Comparison of ENCODE assay signal across 8 mouse cellular contexts in genomic region chr13:28957765-28958164, GRCm38 (mm10). TPM values are rescaled to one million over a fixed set of nuclear protein-coding genes. Genes with fewer than 3 reads are reported as not detected.
A peak's percentile ranks its signal among the peaks of the same experiment; 100 is the strongest.
DNase-seq lines count a peak whose midpoint lies in the region; ATAC-seq lines count a peak whose summit lies in the region.

No protein-coding gene starts in this region.

- peak overlapping the region; percentile 54 for H3K4me3 ChIP-seq in forebrain, embryonic 14.5 days (ENCODE audit: low read depth, low read length)
- H3K4me3 ChIP-seq in lung, embryonic 16.5 days (ENCODE audit: low read length), result peak overlapping the region; percentile 72

- H3K9me3 ChIP-seq in forebrain, embryonic 14.5 days (replicated peaks; ENCODE audit: control insufficient read depth, low read length), result no peaks in the 10 kb centered on the region
- no peaks in the 10 kb centered on the region for H3K9me3 ChIP-seq in lung, embryonic 16.5 days (ENCODE audit: control insufficient read depth, low read length)

- DNase-seq in ES-CJ7 (ENCODE audit: low read depth, low spot score), result peak; percentile 92
- DNase-seq in forebrain, embryonic 14.5 days (ENCODE audit: low spot score), result peak; percentile 97
- peak; percentile 97 to 99 for DNase-seq in heart, postnatal 14 days
- peak; percentile 85 to 95 for DNase-seq in layer of hippocampus, adult 8-10 months (ENCODE audit: low spot score in 2 of 2)
- peak; percentile 90 for DNase-seq in ovary, adult 18-20 months (ENCODE audit: low spot score)
- peak; percentile 91 for DNase-seq in thymus, postnatal 0 days (ENCODE audit: low spot score)

- intact Hi-C loops in heart, postnatal 14 days (cut with DNase I), result loop anchor here (1.0 to 5.0 kb wide), 4 partner anchors 190 to 879 kb away; no protein-coding TSS in a partner anchor

- peak overlapping the region; percentile 70 for H3K9ac ChIP-seq in forebrain, embryonic 14.5 days (ENCODE audit: low read length)
- peak overlapping the region; percentile 86 for H3K9ac ChIP-seq in lung, embryonic 16.5 days (ENCODE audit: low read length)

- H3K36me3 ChIP-seq in forebrain, embryonic 14.5 days (ENCODE audit: control insufficient read depth, insufficient read depth, low read length), result no peaks in the 10 kb centered on the region
- no peaks in the 10 kb centered on the region for H3K36me3 ChIP-seq in lung, embryonic 16.5 days (ENCODE audit: control insufficient read depth, insufficient read depth, low read length)

- H3K27ac ChIP-seq in forebrain, embryonic 14.5 days (ENCODE audit: low read depth, low read length), result peak overlapping the region; percentile 96
- H3K27ac ChIP-seq in lung, embryonic 16.5 days (ENCODE audit: low read length), result peak overlapping the region; percentile 97

- peaks cover 19% of the 10 kb centered on the region for H3K4me1 ChIP-seq in forebrain, embryonic 14.5 days (ENCODE audit: control insufficient read depth, insufficient read depth, low read length)
- H3K4me1 ChIP-seq in lung, embryonic 16.5 days (replicated peaks; ENCODE audit: control insufficient read depth, insufficient read depth, low read length), result no peaks in the 10 kb centered on the region

- H3K4me2 ChIP-seq in forebrain, embryonic 14.5 days (ENCODE audit: low read length), result peak overlapping the region; percentile 97
- peak overlapping the region; percentile 98 for H3K4me2 ChIP-seq in lung, embryonic 16.5 days (ENCODE audit: low read depth, low read length)

- WGBS in forebrain, embryonic 14.5 days, result 3% methylated on average over 16 of the region's 16 CpGs
- 3% methylated on average over 16 of the region's 16 CpGs for WGBS in lung, embryonic 16.5 days

- H3K27me3 ChIP-seq in forebrain, embryonic 14.5 days (replicated peaks; ENCODE audit: control insufficient read depth, insufficient read depth, low read length), result no peaks in the 10 kb centered on the region
- no peaks in the 10 kb centered on the region for H3K27me3 ChIP-seq in lung, embryonic 16.5 days (ENCODE audit: control insufficient read depth, insufficient read depth, low read depth, low read length)

- peak; percentile 56 for ATAC-seq in cerebellum, adult (ENCODE audit: insufficient number of reproducible peaks, low FRiP score, low TSS enrichment)
- ATAC-seq in forebrain, embryonic 14.5 days, result peak; percentile 47
- peak; percentile 59 for ATAC-seq in lung, embryonic 16.5 days (ENCODE audit: low read depth)

RNA-seq across cellular contexts. Expression of gene Sox4, which starts 4.3 kb away (rescaled TPM):
- polyA plus RNA-seq in forebrain, embryonic 14.5 days (2014; fragmentation: Nextera tagmentation; extraction: Ambion mirVana), result 284 and 311 TPM in 2 replicates
- 10 to 100 TPM; 31.2 to 34.1 TPM for total RNA-seq in heart, postnatal 14 days (2021)
- total RNA-seq in layer of hippocampus, adult 8-10 months (2022), result 10 to 100 TPM; 13.5 to 16.0 (median 14.4) TPM
- polyA plus RNA-seq in lung, embryonic 16.5 days (2015; fragmentation: Nextera tagmentation; extraction: Ambion mirVana), result 25.8 and 38.5 TPM in 2 replicates
- 80.1 and 111 TPM in 2 replicates for polyA plus RNA-seq in thymus, postnatal 0 days (2015; fragmentation: Nextera tagmentation; extraction: Ambion mirVana)

Comparison
In these comparisons a context has a peak if more than half of its experiments do, and no peak if none do; other contexts are left out.
1. Peak in every context shown above with its lines: DNase-seq, ATAC-seq, H3K4me3 ChIP-seq and H3K27ac ChIP-seq.